Mouse (Mus musculus): ENCODE data around the gene Aqp9.

DNA sequence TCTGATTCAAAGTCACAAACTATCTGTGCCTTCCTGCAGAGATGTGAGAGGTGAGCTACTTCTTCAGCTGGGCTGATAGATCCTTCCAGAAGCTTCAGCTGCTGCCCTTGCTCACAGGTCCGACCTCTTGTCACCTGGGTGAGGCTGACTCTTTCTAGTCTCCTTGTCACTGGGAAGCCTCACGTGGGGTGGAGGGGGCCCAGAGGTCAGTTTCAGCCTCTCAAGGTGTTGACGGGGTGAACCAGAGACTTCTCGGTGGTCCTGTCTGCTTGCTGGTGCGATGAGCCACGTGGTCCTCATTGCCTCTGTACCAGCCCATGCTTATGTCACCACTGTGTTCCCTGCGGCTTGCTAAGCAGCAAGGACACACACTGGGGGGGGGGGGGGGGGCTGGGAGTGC, 96.0 kb downstream of the Aqp9 start:
- no peak for TF ChIP-seq POLR2A (IDR thresholded peaks at IDR 0.05; ENCODE audit: borderline replicate concordance, extremely low read depth, insufficient read depth, insufficient read length, poor library complexity, severe bottlenecking)
- TF ChIP-seq CTCF (IDR thresholded peaks at IDR 0.05; ENCODE audit: borderline replicate concordance, extremely low read depth, insufficient read depth, insufficient read length), result no peak

Data from brain, embryonic 14.5 days (tissue).